Mouse (Mus musculus): Measurements from ENCODE around the gene B4galnt1.
"Not testable (repeated sequence)": the region's sequence is repeated elsewhere in the genome, so short reads cannot be mapped to it uniquely, and the experiment has no call there.

The B4galnt1 gene

DNA sequence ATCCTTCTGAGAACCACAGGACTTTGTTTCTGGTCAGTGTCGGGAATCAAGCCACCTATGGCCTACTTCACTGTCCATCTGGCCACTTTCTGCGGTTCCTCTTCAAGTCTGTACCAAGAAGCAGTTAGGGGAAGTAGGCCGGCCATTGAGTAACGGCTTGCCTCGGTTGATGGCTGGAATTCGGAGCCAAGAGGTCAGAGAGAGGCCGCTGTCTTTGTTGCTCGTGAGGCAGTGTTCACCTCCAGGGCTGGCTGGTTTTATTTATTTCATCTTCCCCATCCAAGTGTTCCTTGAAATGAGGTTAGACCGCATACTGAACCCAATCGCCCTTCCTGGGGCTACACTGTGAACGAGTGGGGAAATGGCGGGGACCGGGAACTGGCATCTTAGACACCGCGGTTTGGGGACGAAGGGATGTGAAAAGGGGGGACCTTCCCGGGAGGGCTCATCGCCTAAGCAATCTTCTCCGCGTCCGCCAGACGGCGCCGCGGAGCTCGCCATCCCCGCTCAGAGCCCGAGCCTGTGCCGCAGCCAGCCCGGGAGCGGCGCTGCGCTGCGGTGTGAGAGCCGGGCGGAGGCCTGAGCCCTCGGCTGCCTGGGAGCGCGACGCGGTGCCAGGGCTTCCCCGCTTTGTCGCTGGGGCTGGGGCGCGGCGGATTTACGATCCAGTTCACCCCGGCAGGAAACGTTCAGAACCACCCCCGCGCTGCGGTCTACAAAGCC lies at the start of gene B4galnt1:
B4galnt1 (plus strand) TSS at position 595 of the 723 bp plus-strand sequence.
- in situ Hi-C loops (cut with MboI; ENCODE audit: low pct_unique_long_range_greater_than_20kb in 1 of 2, low sequenced_read_pairs in 2 of 2, unreplicated experiment in 1 of 2), result no loop called here

DNA sequence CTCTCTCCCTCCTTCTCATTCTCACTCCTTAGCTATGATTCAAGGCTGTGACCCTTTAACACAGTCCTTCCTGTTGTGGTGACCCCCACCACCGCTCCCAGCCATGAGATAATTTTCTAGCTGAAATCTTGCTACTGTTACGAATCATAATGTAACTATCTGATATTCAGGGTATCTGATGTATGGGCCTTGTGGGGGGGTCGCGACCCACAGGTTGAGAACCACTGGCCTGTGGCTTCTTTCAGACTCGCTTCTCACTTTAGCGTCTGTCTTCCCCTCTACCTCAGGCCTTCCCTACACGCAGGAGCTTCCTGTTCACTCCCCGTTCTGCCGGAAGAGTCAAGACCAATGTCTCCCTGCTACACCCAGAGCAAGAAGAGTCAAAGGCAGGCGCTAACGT lies 46.6 kb upstream of the B4galnt1 start:
- in situ Hi-C loops (cut with MboI; ENCODE audit: low pct_unique_long_range_greater_than_20kb in 1 of 2, low sequenced_read_pairs in 2 of 2, unreplicated experiment in 1 of 2), result no loop called here

DNA sequence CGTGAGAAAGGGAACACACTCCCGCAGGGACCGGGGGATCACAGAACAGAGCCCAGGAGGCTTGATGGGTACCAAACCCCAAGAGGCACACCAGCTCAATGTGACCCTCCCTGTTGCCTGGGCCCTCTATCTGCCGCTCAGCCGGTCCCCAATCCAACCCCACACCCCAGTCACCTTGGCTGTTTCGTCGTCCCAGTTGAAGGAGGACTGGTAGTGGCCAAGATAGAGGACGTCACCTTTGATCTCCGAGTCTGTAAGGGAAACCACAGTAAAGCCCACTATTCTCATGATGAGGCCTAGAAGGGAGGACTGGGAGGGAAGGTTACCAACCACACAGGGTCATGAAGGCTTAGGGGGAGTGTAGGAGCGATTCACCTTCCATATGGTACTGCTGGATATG lies 45.8 kb upstream of the B4galnt1 start:
- in situ Hi-C loops (cut with MboI; ENCODE audit: low pct_unique_long_range_greater_than_20kb in 1 of 2, low sequenced_read_pairs in 2 of 2, unreplicated experiment in 1 of 2), result no loop called here

DNA sequence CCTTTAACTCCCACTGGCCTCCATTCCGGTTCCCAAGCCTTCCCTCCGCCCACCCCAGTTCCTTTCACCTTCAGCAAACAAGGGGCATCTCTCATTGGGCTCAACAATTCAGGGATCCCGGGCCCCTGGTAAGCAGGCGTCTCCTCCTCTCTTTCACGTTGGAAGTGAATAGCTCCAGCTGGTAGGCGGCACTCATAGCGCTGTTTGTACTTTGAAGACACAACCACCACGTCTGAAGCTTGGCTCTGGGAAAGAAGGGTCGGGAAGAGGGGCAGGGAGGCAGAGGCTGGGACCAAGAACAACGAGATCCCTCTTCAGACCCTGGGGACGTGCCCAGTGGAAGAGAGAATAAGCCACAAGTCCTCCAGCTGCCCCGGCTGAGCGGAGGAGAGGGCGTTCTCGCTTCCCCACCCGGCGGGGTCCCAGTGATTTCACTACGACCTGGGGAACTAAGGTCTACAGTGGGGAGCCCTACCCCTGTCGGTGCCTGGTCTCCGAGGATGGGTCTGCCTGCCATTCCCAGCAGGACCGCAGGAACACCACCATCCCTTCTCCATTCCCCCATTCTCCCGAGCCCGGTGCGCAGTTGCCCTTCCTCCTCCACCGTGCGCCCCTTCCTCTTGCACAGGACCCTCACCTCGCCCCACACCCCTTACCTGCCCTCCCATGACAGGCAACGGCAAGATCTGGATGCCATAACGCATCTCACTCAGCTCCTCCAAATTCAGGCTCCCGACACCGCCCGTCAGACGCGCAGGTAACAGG lies 44.5 kb upstream of the B4galnt1 start:
- in situ Hi-C loops (cut with MboI; ENCODE audit: low pct_unique_long_range_greater_than_20kb in 1 of 2, low sequenced_read_pairs in 2 of 2, unreplicated experiment in 1 of 2), result loop anchor here in 1 of 2 experiments (10.0 kb wide), 2 partner anchors 54 to 214 kb away; no protein-coding TSS in a partner anchor

DNA sequence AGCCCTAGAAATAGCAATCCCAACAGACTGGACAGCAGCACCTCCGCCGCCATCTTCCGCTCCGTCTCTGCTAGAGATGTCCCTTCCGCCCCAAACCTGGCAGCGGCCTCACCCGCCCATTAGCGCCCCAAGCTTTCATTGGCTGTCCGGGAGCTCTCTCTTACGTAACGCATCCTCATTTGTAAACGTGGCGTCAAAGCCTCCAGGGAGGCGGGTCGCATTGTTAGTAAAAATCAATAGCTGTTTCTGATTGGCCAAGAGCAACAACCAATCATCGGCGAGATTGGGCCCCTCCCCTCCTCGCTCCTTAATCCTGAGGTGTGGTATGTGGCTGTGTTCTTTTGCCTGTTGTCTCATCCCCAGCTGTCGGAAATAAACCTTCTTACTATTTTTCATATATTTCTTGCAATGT lies 44.0 kb upstream of the B4galnt1 start, which contains the start of gene Os9:
Os9 (minus strand) TSS at position 66 of the 412 bp plus-strand sequence.
- in situ Hi-C loops (cut with MboI; ENCODE audit: low pct_unique_long_range_greater_than_20kb in 1 of 2, low sequenced_read_pairs in 2 of 2, unreplicated experiment in 1 of 2), result loop anchor here in 1 of 2 experiments (10.0 kb wide), 2 partner anchors 54 to 214 kb away; no protein-coding TSS in a partner anchor

DNA sequence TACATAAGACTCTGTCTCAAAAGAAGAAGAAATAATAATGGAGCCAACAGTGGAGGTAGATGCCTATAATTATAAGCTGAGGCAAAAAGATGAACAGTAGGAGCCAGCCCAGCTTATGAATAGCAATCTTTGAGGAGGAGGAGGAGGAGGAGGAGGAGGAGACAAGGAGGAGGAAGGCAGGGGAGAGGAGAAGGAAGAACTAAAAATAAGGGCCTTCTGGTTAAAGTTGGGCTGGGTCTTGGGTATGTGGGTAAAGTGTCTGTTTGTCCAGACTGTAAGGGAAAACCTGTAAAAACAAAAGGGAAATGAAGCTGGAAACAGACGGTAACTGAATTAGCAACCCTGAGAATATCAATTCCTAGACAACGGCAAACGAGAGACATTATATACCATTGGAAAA lies 43.0 kb upstream of the B4galnt1 start:
- in situ Hi-C loops (cut with MboI; ENCODE audit: low pct_unique_long_range_greater_than_20kb in 1 of 2, low sequenced_read_pairs in 2 of 2, unreplicated experiment in 1 of 2), result loop anchor here in 1 of 2 experiments (10.0 kb wide), 2 partner anchors 53 to 213 kb away; no protein-coding TSS in a partner anchor

DNA sequence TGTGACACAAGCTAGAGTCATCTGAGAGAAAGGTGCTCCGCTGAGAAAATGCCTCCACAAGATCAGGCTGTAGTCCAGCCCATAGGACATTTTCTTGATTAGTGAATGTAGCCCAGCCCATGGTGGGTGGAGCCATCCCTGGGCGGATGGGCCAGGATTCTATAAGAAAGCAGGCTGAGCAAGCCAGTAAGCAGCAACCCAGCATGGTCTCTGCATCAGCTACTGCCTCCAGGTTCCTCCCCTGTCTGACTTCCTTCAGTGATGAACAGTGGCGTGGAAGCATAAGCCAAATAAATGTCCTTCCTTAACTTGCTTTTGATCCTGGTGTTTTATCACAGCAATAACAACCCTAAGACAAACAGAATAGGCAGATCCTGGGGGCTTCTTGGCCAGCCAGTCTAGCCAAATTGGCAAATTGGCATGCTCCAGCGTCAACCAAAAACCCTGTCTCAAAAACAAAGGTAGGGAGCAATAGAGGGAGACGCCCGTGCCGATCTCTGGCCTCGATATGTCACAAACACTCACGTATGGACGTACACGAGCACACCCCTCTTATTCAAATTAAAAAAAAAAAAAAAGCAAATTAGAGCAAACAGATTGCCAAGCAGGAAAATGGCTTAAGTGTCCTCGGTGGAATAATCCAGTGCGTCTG lies 42.1 kb upstream of the B4galnt1 start:
- in situ Hi-C loops (cut with MboI; ENCODE audit: low pct_unique_long_range_greater_than_20kb in 1 of 2, low sequenced_read_pairs in 2 of 2, unreplicated experiment in 1 of 2), result loop anchor here in 1 of 2 experiments (10.0 kb wide), 2 partner anchors 52 to 212 kb away; no protein-coding TSS in a partner anchor

DNA sequence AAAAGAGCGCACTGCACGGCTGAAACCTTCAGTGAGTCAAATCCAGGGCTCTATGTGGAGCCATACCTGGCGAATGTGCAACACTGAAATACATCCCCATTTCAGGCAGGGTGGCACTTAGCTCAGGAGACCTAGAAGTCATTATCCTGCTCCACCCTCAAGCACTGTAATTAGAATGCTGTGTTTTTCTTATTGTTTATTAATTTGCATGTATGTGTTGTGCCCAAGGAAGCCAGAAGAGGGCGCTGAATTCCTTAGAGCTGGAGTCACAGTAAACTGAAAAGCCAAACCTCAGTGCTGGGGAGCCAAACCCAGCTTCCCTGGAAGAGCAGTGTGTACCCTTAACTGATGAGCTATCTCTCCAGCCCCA lies 41.6 kb upstream of the B4galnt1 start:
- in situ Hi-C loops (cut with MboI; ENCODE audit: low pct_unique_long_range_greater_than_20kb in 1 of 2, low sequenced_read_pairs in 2 of 2, unreplicated experiment in 1 of 2), result loop anchor here in 1 of 2 experiments (10.0 kb wide), 2 partner anchors 51 to 211 kb away; no protein-coding TSS in a partner anchor

DNA sequence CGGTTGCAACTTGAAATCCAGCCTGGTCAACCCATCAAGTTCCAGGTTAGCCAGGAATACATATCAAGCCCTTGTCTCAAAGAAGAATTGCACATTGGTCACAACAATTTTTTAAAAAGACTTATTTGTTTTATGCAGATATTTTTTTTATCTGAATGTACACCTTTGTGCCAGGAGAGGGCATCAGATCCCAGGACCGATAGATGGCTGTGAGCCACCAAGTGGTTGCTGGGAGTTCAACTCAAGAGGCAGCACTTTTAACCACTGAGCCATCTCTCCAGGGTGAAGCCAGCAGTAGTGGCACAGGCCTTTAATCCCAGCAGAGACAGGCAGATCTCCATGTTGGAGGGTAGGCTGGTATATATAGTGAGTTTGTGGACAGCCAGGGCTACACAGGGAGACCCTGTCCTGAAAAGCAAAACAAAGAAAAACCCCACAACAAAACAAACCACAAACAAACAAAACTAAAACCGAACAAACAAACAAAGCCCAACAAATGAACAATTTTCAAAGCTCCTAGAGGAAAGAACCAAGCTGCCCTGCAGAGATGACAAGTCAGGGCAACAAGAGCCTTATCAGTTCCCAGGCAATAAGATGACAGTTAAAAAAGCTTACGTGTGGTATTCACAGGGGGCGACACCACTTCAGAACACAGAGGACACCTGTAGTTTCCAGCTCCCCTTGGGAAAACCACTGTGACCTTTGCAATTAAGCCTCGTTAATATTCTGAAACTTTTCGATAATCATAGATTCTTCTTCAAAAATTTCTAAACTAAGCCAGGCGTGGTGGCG lies 39.6 kb upstream of the B4galnt1 start:
- in situ Hi-C loops (cut with MboI; ENCODE audit: low pct_unique_long_range_greater_than_20kb in 1 of 2, low sequenced_read_pairs in 2 of 2, unreplicated experiment in 1 of 2), result loop anchor here in 1 of 2 experiments (10.0 kb wide), 2 partner anchors 49 to 209 kb away; no protein-coding TSS in a partner anchor

DNA sequence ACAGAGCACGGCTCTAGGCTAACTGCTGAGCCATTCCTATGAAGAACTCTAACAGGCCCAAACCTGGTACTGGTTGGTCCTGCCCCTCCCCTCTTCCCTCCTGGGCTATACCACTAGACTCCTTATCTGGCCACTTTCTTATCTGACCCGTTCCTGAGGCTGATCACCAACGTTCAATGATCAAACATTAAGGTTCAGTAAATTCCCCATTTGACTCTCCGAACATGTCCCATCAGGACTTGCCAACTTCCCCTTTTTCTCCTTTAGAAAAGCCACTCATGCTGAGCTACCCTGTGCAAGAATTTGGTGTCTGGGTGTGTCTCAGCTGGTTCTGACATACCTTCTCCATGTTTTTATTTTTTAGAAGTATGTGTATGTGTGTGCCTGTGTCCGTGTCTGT lies 38.4 kb upstream of the B4galnt1 start:
- in situ Hi-C loops (cut with MboI; ENCODE audit: low pct_unique_long_range_greater_than_20kb in 1 of 2, low sequenced_read_pairs in 2 of 2, unreplicated experiment in 1 of 2), result loop anchor here in 1 of 2 experiments (10.0 kb wide), 2 partner anchors 48 to 208 kb away; no protein-coding TSS in a partner anchor

DNA sequence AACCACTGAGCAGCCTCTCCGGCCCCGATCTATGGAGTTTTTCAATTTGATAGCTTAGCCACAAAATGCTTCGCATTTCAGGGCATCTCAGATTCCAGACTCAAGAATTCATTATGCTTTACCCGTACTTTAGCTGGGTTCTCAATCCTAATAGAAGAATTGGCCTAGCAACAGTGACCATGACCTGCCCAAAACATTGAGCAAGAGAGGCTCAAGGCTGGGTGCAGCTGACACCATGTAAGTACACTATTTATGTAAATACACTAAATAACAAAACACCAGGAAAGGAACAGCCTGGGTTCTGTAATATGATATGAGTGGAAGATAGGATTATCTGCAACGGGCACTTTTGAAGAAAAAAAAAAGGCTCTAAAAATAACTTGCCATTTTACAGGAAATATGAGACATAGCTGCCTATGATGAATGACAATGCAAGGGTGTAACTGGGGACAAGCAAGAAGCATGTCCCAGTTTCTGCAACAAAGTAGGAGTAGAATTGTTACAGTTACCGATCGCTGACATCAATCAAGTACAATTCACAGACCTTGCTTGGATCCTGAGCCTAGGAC lies 37.2 kb upstream of the B4galnt1 start:
- in situ Hi-C loops (cut with MboI; ENCODE audit: low pct_unique_long_range_greater_than_20kb in 1 of 2, low sequenced_read_pairs in 2 of 2, unreplicated experiment in 1 of 2), result loop anchor here in 1 of 2 experiments (10.0 kb wide), 2 partner anchors 47 to 207 kb away; no protein-coding TSS in a partner anchor

DNA sequence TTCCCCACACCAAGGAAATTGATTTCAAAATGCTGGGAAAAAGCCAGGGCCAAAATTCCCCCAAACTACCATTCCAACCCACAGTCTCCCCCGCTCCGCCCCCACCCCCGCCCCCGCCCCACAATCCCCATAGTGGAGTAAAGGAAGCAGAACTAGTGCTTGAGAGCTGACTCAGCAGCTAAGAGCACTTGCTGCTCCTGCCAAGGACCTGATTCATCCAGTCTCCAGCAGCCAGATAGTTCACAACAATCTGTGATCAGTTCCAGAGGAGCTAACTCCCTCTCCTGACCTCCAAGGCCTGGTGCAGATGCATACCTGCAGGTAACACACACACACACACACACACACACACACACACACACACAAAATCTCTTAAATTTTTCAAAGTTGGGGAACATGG lies 35.6 kb upstream of the B4galnt1 start:
- in situ Hi-C loops (cut with MboI; ENCODE audit: low pct_unique_long_range_greater_than_20kb in 1 of 2, low sequenced_read_pairs in 2 of 2, unreplicated experiment in 1 of 2), result loop anchor here in 1 of 2 experiments (10.0 kb wide), 2 partner anchors 45 to 205 kb away; no protein-coding TSS in a partner anchor

DNA sequence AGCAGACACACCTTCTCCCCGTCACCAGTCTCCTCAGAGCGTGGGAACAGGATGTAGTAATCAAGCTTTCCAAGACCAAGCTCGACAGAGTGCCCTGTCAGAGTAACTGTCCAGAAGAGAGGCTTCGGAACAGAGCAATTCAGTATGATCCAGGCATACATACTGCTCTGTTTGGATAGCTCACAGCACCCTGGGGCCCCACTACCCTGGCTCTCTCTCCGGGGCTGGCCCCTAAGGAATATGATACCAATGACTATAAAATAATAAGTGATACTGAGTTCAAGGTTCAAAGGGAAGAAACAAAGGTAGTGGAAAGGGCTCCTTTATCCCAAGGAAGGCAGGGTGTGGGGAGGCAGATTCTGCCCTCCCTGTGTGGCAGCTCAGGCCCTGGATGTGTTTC lies 32.6 kb upstream of the B4galnt1 start:
- in situ Hi-C loops (cut with MboI; ENCODE audit: low pct_unique_long_range_greater_than_20kb in 1 of 2, low sequenced_read_pairs in 2 of 2, unreplicated experiment in 1 of 2), result no loop called here

DNA sequence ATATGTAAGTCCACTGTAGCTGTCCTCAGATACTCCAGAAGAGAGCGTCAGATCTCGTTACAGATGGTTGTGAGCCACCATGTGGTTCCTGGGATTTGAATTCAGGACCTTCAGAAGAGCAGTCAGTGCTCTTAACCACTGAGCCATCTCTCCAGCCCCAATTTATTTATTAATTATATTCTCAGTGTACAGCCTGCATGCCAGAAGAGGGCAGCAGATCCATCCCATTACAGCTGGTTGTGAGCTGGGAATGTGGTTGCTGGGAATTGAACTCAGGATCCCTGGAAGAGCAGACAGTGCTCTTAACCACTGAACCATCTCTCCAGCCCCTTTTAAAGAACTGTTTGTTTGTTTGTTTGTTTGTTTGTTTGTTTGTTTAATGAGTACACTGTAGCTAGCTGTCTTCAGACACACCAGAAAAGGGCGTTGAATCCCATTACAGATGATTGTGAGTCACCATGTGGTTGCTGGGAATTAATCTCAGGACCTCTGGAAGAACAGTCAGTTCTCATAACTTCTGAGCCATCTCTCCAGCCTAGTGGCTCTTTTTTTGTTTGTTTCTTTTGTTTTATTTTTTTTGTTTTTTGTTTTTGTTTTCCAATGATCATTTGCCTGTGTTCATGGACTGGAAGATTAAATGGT lies 30.5 kb upstream of the B4galnt1 start:
- in situ Hi-C loops (cut with MboI; ENCODE audit: low pct_unique_long_range_greater_than_20kb in 1 of 2, low sequenced_read_pairs in 2 of 2, unreplicated experiment in 1 of 2), result not testable (repeated sequence)

DNA sequence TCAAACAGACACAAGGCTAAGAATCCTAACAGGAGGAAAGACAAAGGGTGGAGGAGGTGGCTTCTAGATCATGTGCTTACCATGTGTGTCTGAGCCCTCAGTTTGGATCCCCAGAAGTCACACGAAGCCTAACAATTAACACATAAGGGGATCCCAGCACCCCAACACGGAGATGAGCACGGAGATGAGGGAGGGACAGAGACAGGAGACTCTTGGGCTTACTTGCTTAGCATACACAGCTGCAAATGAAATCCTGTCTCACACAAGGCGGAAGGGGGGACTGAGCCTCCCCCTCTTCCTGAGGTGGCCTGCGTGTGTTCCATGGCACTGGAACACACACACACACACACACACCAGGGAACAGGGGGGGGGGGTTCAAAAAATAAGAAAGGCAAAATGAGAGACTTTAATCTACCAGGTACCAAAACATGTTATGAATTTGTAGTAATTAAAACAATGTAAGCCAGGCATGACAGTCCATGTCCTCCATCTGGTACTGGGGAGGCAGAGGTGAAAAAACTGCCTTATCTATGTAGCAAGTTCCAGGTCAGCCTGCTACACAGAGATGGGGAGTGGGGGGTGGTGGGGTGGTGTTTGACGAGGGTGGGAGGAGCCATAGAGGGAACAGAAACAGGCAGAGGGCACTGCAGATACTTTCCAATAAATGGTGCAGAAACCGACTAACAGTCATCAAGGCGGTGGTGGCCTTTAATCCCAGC lies 29.7 kb upstream of the B4galnt1 start:
- in situ Hi-C loops (cut with MboI; ENCODE audit: low pct_unique_long_range_greater_than_20kb in 1 of 2, low sequenced_read_pairs in 2 of 2, unreplicated experiment in 1 of 2), result no loop called here

DNA sequence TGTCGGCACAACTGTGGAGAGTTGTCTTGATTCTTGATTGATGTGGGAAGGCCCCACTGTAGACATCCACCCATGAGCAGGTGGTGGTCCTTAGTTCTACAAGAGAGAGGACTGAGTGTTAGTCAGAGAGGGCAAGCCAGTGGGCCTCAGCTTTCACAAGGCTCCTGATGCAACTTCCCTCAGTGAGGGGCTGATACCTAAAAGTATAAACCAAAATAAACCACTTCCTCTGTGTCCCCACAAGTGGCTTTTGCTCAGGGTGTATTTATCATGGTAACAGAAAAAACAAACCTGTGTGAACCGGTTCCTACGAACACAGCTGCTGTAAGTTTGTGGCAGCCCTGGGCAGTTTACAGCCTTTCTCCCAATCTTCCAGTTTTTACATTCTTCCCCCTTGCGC lies 28.5 kb upstream of the B4galnt1 start:
- in situ Hi-C loops (cut with MboI; ENCODE audit: low pct_unique_long_range_greater_than_20kb in 1 of 2, low sequenced_read_pairs in 2 of 2, unreplicated experiment in 1 of 2), result no loop called here

DNA sequence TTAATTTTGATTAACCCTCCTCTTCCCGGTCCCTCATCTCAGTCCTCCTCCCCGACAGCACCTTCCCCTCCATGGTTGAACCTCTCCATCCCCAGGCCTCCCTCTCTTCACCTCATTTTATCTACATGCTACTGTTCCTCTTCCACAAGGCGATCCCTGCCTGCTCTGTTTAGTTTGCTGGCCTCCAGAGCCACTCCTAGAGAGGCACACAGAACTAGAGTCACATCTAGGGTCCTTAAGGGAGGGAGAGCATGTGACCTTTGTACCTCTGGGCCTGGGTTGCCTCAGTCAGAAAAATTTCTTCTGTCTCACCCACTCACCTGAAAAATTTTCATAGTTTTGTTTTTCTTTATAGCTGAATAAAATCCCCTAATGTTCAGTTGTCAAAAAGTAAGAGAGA lies 27.1 kb upstream of the B4galnt1 start:
- in situ Hi-C loops (cut with MboI; ENCODE audit: low pct_unique_long_range_greater_than_20kb in 1 of 2, low sequenced_read_pairs in 2 of 2, unreplicated experiment in 1 of 2), result no loop called here
